Mouse (Mus musculus): ENCODE data around the gene Scd2.

GRCm38 (mm10) chr19:44295741-44296140, 2.3 kb downstream of the Scd2 start:
- TF ChIP-seq ZC3H11A (IDR thresholded peaks at IDR 0.05; ENCODE audit: low read depth, low read length): peak; percentile 59; the same call in 1 of the 2 replicates
- TF ChIP-seq RAD21 (IDR thresholded peaks at IDR 0.05; ENCODE audit: low read depth, low read length): peak; percentile 66
- TF ChIP-seq CHD1 (IDR thresholded peaks at IDR 0.05; ENCODE audit: low read depth, low read length): peak; percentile 95
- TF ChIP-seq ZMIZ1 (IDR thresholded peaks at IDR 0.05; ENCODE audit: low read depth, low read length): no peak; the same call in 1 of the 2 replicates
- no peak for TF ChIP-seq ZNF384 (IDR thresholded peaks at IDR 0.05; ENCODE audit: low read depth, low read length)
- TF ChIP-seq NELFE (IDR thresholded peaks at IDR 0.05; ENCODE audit: low read depth, low read length): no peak
- peak in 1 of 2 experiments; percentile 61; a peak in 2 of 4 replicates for TF ChIP-seq POLR2A (IDR thresholded peaks at IDR 0.05; ENCODE audit: control insufficient read depth in 1 of 2, insufficient read depth in 1 of 2, low read depth in 1 of 2, low read length in 2 of 2, poor library complexity in 1 of 2)
- TF ChIP-seq MXI1 (IDR thresholded peaks at IDR 0.05; ENCODE audit: low read depth, low read length): peak; percentile 84

Measured in MEL (cell line).